ENCODE assay signal across 9 mouse cellular contexts in genomic region chr14:122463734-122464341, GRCm38 (mm10). TPM values are rescaled to one million over a fixed set of nuclear protein-coding genes. Genes with fewer than 3 reads are reported as not detected.
DNase-seq lines count a peak whose midpoint lies in the region; ATAC-seq and TF ChIP-seq lines count a peak whose summit lies in the region.
"Not testable (repeated sequence)": the region's sequence is repeated elsewhere in the genome, so short reads cannot be mapped to it uniquely, and the experiment has no call there.
"Had no signal": no experiment of that assay in that cellular context is flagged by ENCODE, and none has a peak within 500 bp of the region (broad histone marks: within the 10 kb centered on the region; RNA-seq: fewer than 3 reads in every experiment).

No protein-coding gene starts in this region.

- peak overlapping the region; percentile 81 for H3K27ac ChIP-seq in forebrain, postnatal 0 days (ENCODE audit: low read depth, low read length)
- H3K27ac ChIP-seq in hindbrain, embryonic 12.5 days = peak overlapping the region; percentile 95
- not testable (repeated sequence) for H3K27ac ChIP-seq in lung, postnatal 0 days (ENCODE audit: low read length)
- H3K27ac ChIP-seq in neural tube, embryonic 14.5 days (ENCODE audit: low read depth, low read length) = peak overlapping the region; percentile 73

- not testable (repeated sequence) for H3K4me1 ChIP-seq in forebrain, postnatal 0 days (ENCODE audit: insufficient read depth); lung, postnatal 0 days (ENCODE audit: insufficient read depth, low read depth, low read length)
- H3K4me1 ChIP-seq in hindbrain, embryonic 12.5 days = peaks cover 38% of the 10 kb centered on the region
- H3K4me1 ChIP-seq in neural tube, embryonic 14.5 days (ENCODE audit: control insufficient read depth, insufficient read depth, low read length) = peaks cover 10% of the 10 kb centered on the region

- DNase-seq in T-cell, adult 2 months (ENCODE audit: low spot score) = peak; percentile 40
- DNase-seq in cerebellum, postnatal 25 days = peak; percentile 79 to 81
- peak; percentile 34 for DNase-seq in forebrain, postnatal 0 days
- peak; percentile 44 to 55 for DNase-seq in layer of hippocampus, postnatal 10 days (ENCODE audit: low spot score in 2 of 2)
- not testable (repeated sequence) for DNase-seq in lung, postnatal 0 days (ENCODE audit: low spot score)

- ATAC-seq in forebrain, postnatal 0 days = peak; percentile 36
- peak; percentile 53 for ATAC-seq in hindbrain, embryonic 12.5 days (ENCODE audit: low FRiP score)
- ATAC-seq in lung, postnatal 0 days = peak; percentile 64
- ATAC-seq in neural tube, embryonic 14.5 days (ENCODE audit: low read depth) = peak; percentile 28; the same call in 1 of the 2 replicates

- H3K4me3 ChIP-seq in forebrain, postnatal 0 days (ENCODE audit: low read depth, low read length) = peak overlapping the region; percentile 48
- peak overlapping the region; percentile 61 for H3K4me3 ChIP-seq in hindbrain, embryonic 12.5 days
- H3K4me3 ChIP-seq in lung, postnatal 0 days (ENCODE audit: low read depth, low read length) = peak overlapping the region; percentile 49
- H3K4me3 ChIP-seq in neural tube, embryonic 14.5 days (ENCODE audit: low read depth, low read length) = peak overlapping the region; percentile 43

- not testable (repeated sequence) for TF ChIP-seq EP300 in lung, postnatal 0 days (IDR thresholded peaks at IDR 0.05)

- peaks cover 62% of the 10 kb centered on the region for H3K27me3 ChIP-seq in forebrain, postnatal 0 days (ENCODE audit: insufficient read depth, low read length)
- H3K27me3 ChIP-seq in hindbrain, embryonic 12.5 days = peaks cover 80% of the 10 kb centered on the region
- peaks cover 84% of the 10 kb centered on the region for H3K27me3 ChIP-seq in lung, postnatal 0 days (replicated peaks; ENCODE audit: insufficient read depth, low read length)
- H3K27me3 ChIP-seq in neural tube, embryonic 14.5 days (ENCODE audit: control insufficient read depth, insufficient read depth, low read length) = peaks cover 33% of the 10 kb centered on the region

- not testable (repeated sequence) for H3K36me3 ChIP-seq in forebrain, postnatal 0 days (ENCODE audit: insufficient read depth); hindbrain, embryonic 12.5 days; lung, postnatal 0 days (ENCODE audit: insufficient read depth, low read length); neural tube, embryonic 14.5 days (ENCODE audit: control insufficient read depth, insufficient read depth, low read length)

- peak overlapping the region; percentile 50 for H3K9ac ChIP-seq in forebrain, postnatal 0 days
- H3K9ac ChIP-seq in hindbrain, embryonic 12.5 days = peak overlapping the region; percentile 85
- not testable (repeated sequence) for H3K9ac ChIP-seq in lung, postnatal 0 days (replicated peaks; ENCODE audit: low read depth)
- H3K9ac ChIP-seq in neural tube, embryonic 14.5 days (replicated peaks; ENCODE audit: low read depth, low read length) = peak overlapping the region; percentile 58

- not testable (repeated sequence) for TF ChIP-seq CTCF in forebrain, postnatal 0 days (IDR thresholded peaks at IDR 0.05; ENCODE audit: low read depth); lung, postnatal 0 days (IDR thresholded peaks at IDR 0.05)

- H3K4me2 ChIP-seq in forebrain, postnatal 0 days (ENCODE audit: low read depth) = peak overlapping the region; percentile 69
- H3K4me2 ChIP-seq in hindbrain, embryonic 12.5 days (replicated peaks) = peak overlapping the region; percentile 69
- H3K4me2 ChIP-seq in lung, postnatal 0 days (replicated peaks; ENCODE audit: low read depth, low read length) = peak overlapping the region; percentile 83
- H3K4me2 ChIP-seq in neural tube, embryonic 14.5 days (ENCODE audit: low read depth, low read length) = peak overlapping the region; percentile 60

- WGBS in forebrain, postnatal 0 days = 1% methylated on average over 55 of the region's 58 CpGs
- under 1% methylated on average over 55 of the region's 58 CpGs for WGBS in hindbrain, embryonic 12.5 days
- WGBS in lung, postnatal 0 days = 3% methylated on average over 55 of the region's 58 CpGs
- WGBS in neural tube, embryonic 14.5 days = 0% methylated on average over 49 of the region's 58 CpGs

- not testable (repeated sequence) for H3K9me3 ChIP-seq in forebrain, postnatal 0 days (ENCODE audit: low read length); hindbrain, embryonic 12.5 days (replicated peaks); lung, postnatal 0 days (ENCODE audit: low read length); neural tube, embryonic 14.5 days (ENCODE audit: control insufficient read depth, low read length)

RNA-seq across cellular contexts. Expression of gene Zic5, which starts 1.6 kb away (rescaled TPM):
- 13.9 and 22.8 TPM in 2 replicates for total RNA-seq in forebrain, postnatal 0 days (2014; rRNA removed)
- polyA plus RNA-seq in forebrain, postnatal 0 days (2015; fragmentation: Nextera tagmentation; extraction: Ambion mirVana) = 5.1 and 13.8 TPM in 2 replicates
- polyA plus RNA-seq in hindbrain, embryonic 12.5 days (2016; fragmentation: Nextera tagmentation; extraction: Ambion mirVana) = 18.1 and 25.0 TPM in 2 replicates
- total RNA-seq in layer of hippocampus, postnatal 10 days (2021) = 1 to 10 TPM; 4.3 to 5.4 TPM
- polyA plus RNA-seq in lung, postnatal 0 days (2015; fragmentation: Nextera tagmentation; extraction: Ambion mirVana) = not detected in 2 replicates
- 7.8 and 7.9 TPM in 2 replicates for polyA plus RNA-seq in neural tube, embryonic 14.5 days (2014; fragmentation: Nextera tagmentation; extraction: Ambion mirVana)
- total RNA-seq: adrenal gland, postnatal 10 days; gastrocnemius, postnatal 10 days had no signal

RNA-seq across cellular contexts. Expression of gene Zic2, which starts 11.4 kb away (rescaled TPM):
- total RNA-seq in forebrain, postnatal 0 days (2014; rRNA removed) = 44.9 and 105 TPM in 2 replicates
- polyA plus RNA-seq in forebrain, postnatal 0 days (2015; fragmentation: Nextera tagmentation; extraction: Ambion mirVana) = 9.6 and 16.3 TPM in 2 replicates
- polyA plus RNA-seq in hindbrain, embryonic 12.5 days (2016; fragmentation: Nextera tagmentation; extraction: Ambion mirVana) = 18.3 TPM in 2 replicates
- total RNA-seq in layer of hippocampus, postnatal 10 days (2021) = 10 to 100 TPM; 23.7 to 25.4 TPM
- polyA plus RNA-seq in lung, postnatal 0 days (2015; fragmentation: Nextera tagmentation; extraction: Ambion mirVana) = 0.05 TPM in 1 of 2 replicates, not detected in the other
- polyA plus RNA-seq in neural tube, embryonic 14.5 days (2014; fragmentation: Nextera tagmentation; extraction: Ambion mirVana) = 6.5 and 9.4 TPM in 2 replicates
- total RNA-seq: gastrocnemius, postnatal 10 days had no signal

RNA-seq across cellular contexts. Expression of gene Gm5089, which starts 12.9 kb away (rescaled TPM):
- 0.33 and 0.38 TPM in 2 replicates for total RNA-seq in forebrain, postnatal 0 days (2014; rRNA removed)
- polyA plus RNA-seq in forebrain, postnatal 0 days (2015; fragmentation: Nextera tagmentation; extraction: Ambion mirVana) = 0.12 TPM in 1 of 2 replicates, not detected in the other
- polyA plus RNA-seq in hindbrain, embryonic 12.5 days (2016; fragmentation: Nextera tagmentation; extraction: Ambion mirVana) = 2.8 and 4.0 TPM in 2 replicates
- total RNA-seq in layer of hippocampus, postnatal 10 days (2021) = under 1 TPM; 0.23 to 0.38 TPM
- not detected in 2 replicates for polyA plus RNA-seq in lung, postnatal 0 days (2015; fragmentation: Nextera tagmentation; extraction: Ambion mirVana)
- polyA plus RNA-seq in neural tube, embryonic 14.5 days (2014; fragmentation: Nextera tagmentation; extraction: Ambion mirVana) = 0.27 and 0.81 TPM in 2 replicates
- total RNA-seq: adrenal gland, postnatal 10 days; gastrocnemius, postnatal 10 days had no signal

RNA-seq across cellular contexts. Expression of gene Gm10837, which starts 26.5 kb away (rescaled TPM):
- total RNA-seq in forebrain, postnatal 0 days (2014; rRNA removed) = 0.15 and 1.0 TPM in 2 replicates
- polyA plus RNA-seq in forebrain, postnatal 0 days (2015; fragmentation: Nextera tagmentation; extraction: Ambion mirVana) = 0.23 TPM in 1 of 2 replicates, not detected in the other
- polyA plus RNA-seq in hindbrain, embryonic 12.5 days (2016; fragmentation: Nextera tagmentation; extraction: Ambion mirVana) = 0.55 and 0.58 TPM in 2 replicates
- total RNA-seq in layer of hippocampus, postnatal 10 days (2021) = not detected
- not detected in 2 replicates for polyA plus RNA-seq in lung, postnatal 0 days (2015; fragmentation: Nextera tagmentation; extraction: Ambion mirVana)
- polyA plus RNA-seq in neural tube, embryonic 14.5 days (2014; fragmentation: Nextera tagmentation; extraction: Ambion mirVana) = 0.35 and 0.45 TPM in 2 replicates
- total RNA-seq: adrenal gland, postnatal 10 days; gastrocnemius, postnatal 10 days had no signal
